Comparison of ENCODE assay signal across 21 mouse cellular contexts in genomic region chr1:82826911-82827310, GRCm38 (mm10). TPM values are rescaled to one million over a fixed set of nuclear protein-coding genes. Genes with fewer than 3 reads are reported as not detected.
DNase-seq lines count a peak whose midpoint lies in the region; ATAC-seq lines count a peak whose summit lies in the region.
"Had no signal": no experiment of that assay in that cellular context is flagged by ENCODE, and none has a peak within 500 bp of the region (broad histone marks: within the 10 kb centered on the region; RNA-seq: fewer than 3 reads in every experiment).

No protein-coding gene starts in this region.

- peak; percentile 61 for DNase-seq in heart, embryonic 10.5 days (ENCODE audit: low spot score)
- no peak for DNase-seq in heart, adult 9 months (ENCODE audit: low spot score in 2 of 2)
- DNase-seq in R1 (ENCODE audit: low read depth, low spot score), result peak; percentile 83
- peak; percentile 42 to 61 for DNase-seq in kidney, postnatal 25 days
- no peak for DNase-seq in spleen, postnatal 14 days (ENCODE audit: low spot score in 2 of 2)
- DNase-seq in midbrain, embryonic 11.5 days (ENCODE audit: low spot score, missing footprints), result no peak
- DNase-seq: adrenal gland, adult 8-10 months; cerebellum, adult 18-20 months; gastrocnemius, postnatal 14 days; layer of hippocampus, adult 9-11 months; lung, postnatal 36 days; spleen, adult 18-20 months; thymus, postnatal 36 days had no signal

- no peak overlapping the region for H3K4me2 ChIP-seq in liver, embryonic 16.5 days (ENCODE audit: low read depth, low read length)
- no peak overlapping the region for H3K4me2 ChIP-seq in midbrain, embryonic 11.5 days
- H3K4me2 ChIP-seq: forebrain, embryonic 13.5 days; heart, embryonic 12.5 days; limb, embryonic 15.5 days; midbrain, embryonic 13.5 days had no signal

- 55% methylated on average over 5 of the region's 5 CpGs for WGBS in heart, embryonic 10.5 days
- WGBS in liver, embryonic 16.5 days (ENCODE audit: insufficient replicate concordance), result 61% methylated on average over 5 of the region's 5 CpGs
- 49% methylated on average over 5 of the region's 5 CpGs for WGBS in midbrain, embryonic 11.5 days

- H3K36me3 ChIP-seq in heart, embryonic 10.5 days, result no peaks in the 10 kb centered on the region
- no peaks in the 10 kb centered on the region for H3K36me3 ChIP-seq in liver, embryonic 16.5 days (ENCODE audit: control insufficient read depth, insufficient read depth)
- H3K36me3 ChIP-seq in midbrain, embryonic 11.5 days (ENCODE audit: control insufficient read depth, insufficient read depth, low read length), result no peaks in the 10 kb centered on the region
- H3K36me3 ChIP-seq: heart, embryonic 12.5 days; limb, embryonic 15.5 days; midbrain, embryonic 13.5 days had no signal

- no peak overlapping the region for H3K9ac ChIP-seq in liver, embryonic 16.5 days (ENCODE audit: low read depth, low read length)
- no peak overlapping the region for H3K9ac ChIP-seq in midbrain, embryonic 11.5 days (ENCODE audit: low read length)
- H3K9ac ChIP-seq: forebrain, embryonic 13.5 days; heart, embryonic 12.5 days; limb, embryonic 15.5 days; midbrain, embryonic 13.5 days had no signal

- H3K4me1 ChIP-seq in heart, embryonic 10.5 days, result peaks cover 7% of the 10 kb centered on the region
- H3K4me1 ChIP-seq in liver, embryonic 16.5 days (ENCODE audit: control insufficient read depth, low read depth, low read length), result peaks cover 52% of the 10 kb centered on the region
- H3K4me1 ChIP-seq in midbrain, embryonic 11.5 days (ENCODE audit: control insufficient read depth, insufficient read depth, low read length), result no peaks in the 10 kb centered on the region
- H3K4me1 ChIP-seq: forebrain, embryonic 13.5 days; limb, embryonic 15.5 days; midbrain, embryonic 13.5 days had no signal

- H3K27me3 ChIP-seq in heart, embryonic 10.5 days (ENCODE audit: insufficient read depth, poor library complexity, severe bottlenecking), result no peaks in the 10 kb centered on the region
- H3K27me3 ChIP-seq in liver, embryonic 16.5 days (ENCODE audit: control insufficient read depth, insufficient read depth, low read depth, low read length), result no peaks in the 10 kb centered on the region
- H3K27me3 ChIP-seq in midbrain, embryonic 11.5 days (ENCODE audit: control insufficient read depth, insufficient read depth, low read length), result no peaks in the 10 kb centered on the region
- H3K27me3 ChIP-seq: forebrain, embryonic 13.5 days; heart, embryonic 12.5 days; limb, embryonic 15.5 days; midbrain, embryonic 13.5 days had no signal

- no peak overlapping the region for H3K27ac ChIP-seq in heart, embryonic 10.5 days
- peak overlapping the region; percentile 98 for H3K27ac ChIP-seq in liver, embryonic 16.5 days (ENCODE audit: low read length)
- no peak overlapping the region for H3K27ac ChIP-seq in midbrain, embryonic 11.5 days (ENCODE audit: low read depth, low read length)
- H3K27ac ChIP-seq: forebrain, embryonic 13.5 days; limb, embryonic 15.5 days; midbrain, embryonic 13.5 days had no signal

- ATAC-seq in liver, embryonic 16.5 days (ENCODE audit: low read depth), result no peak
- no peak for ATAC-seq in megakaryocyte-erythroid progenitor cell, adult 5-6 weeks (replicated peaks; ENCODE audit: low FRiP score, low TSS enrichment, poor library complexity, severe bottlenecking)
- no peak for ATAC-seq in midbrain, embryonic 11.5 days (ENCODE audit: low FRiP score)
- ATAC-seq: forebrain, embryonic 13.5 days; midbrain, embryonic 13.5 days had no signal

- no peak overlapping the region for H3K4me3 ChIP-seq in heart, embryonic 10.5 days
- H3K4me3 ChIP-seq in liver, embryonic 16.5 days (ENCODE audit: low read depth, low read length), result no peak overlapping the region
- H3K4me3 ChIP-seq in midbrain, embryonic 11.5 days (ENCODE audit: low read depth, low read length), result no peak overlapping the region
- H3K4me3 ChIP-seq: forebrain, embryonic 13.5 days; heart, embryonic 12.5 days; limb, embryonic 15.5 days; midbrain, embryonic 13.5 days had no signal

- H3K9me3 ChIP-seq in heart, embryonic 10.5 days, result no peaks in the 10 kb centered on the region
- H3K9me3 ChIP-seq in liver, embryonic 16.5 days (replicated peaks; ENCODE audit: control insufficient read depth, low read length), result no peaks in the 10 kb centered on the region
- no peaks in the 10 kb centered on the region for H3K9me3 ChIP-seq in midbrain, embryonic 11.5 days (ENCODE audit: control insufficient read depth, low read length)
- H3K9me3 ChIP-seq: forebrain, embryonic 13.5 days; heart, embryonic 12.5 days; limb, embryonic 15.5 days; midbrain, embryonic 13.5 days had no signal

RNA-seq across cellular contexts. Expression of gene Agfg1, which starts 12.4 kb away (rescaled TPM):
- 33.5 and 44.7 TPM in 2 replicates for polyA plus RNA-seq in heart, embryonic 10.5 days (2016; fragmentation: Nextera tagmentation; extraction: Ambion mirVana)
- polyA plus RNA-seq in liver, embryonic 16.5 days (2015; fragmentation: Nextera tagmentation; extraction: Ambion mirVana), result 39.0 and 44.7 TPM in 2 replicates
- total RNA-seq in megakaryocyte-erythroid progenitor cell, adult 5-6 weeks (2014; fragmentation: Nextera tagmentation), result 30.1 and 39.6 TPM in 2 replicates
- 32.5 and 42.1 TPM in 2 replicates for total RNA-seq in megakaryocyte-erythroid progenitor cell, adult 5-6 weeks (2017)
- polyA plus RNA-seq in midbrain, embryonic 11.5 days (2014; fragmentation: Nextera tagmentation; extraction: Ambion mirVana), result 48.7 and 49.3 TPM in 2 replicates

RNA-seq across cellular contexts. Expression of gene Gm47791, which starts 55.9 kb away (rescaled TPM):
- not detected in 2 replicates for polyA plus RNA-seq in heart, embryonic 10.5 days (2016; fragmentation: Nextera tagmentation; extraction: Ambion mirVana)
- polyA plus RNA-seq in liver, embryonic 16.5 days (2015; fragmentation: Nextera tagmentation; extraction: Ambion mirVana), result not detected in 2 replicates
- total RNA-seq in megakaryocyte-erythroid progenitor cell, adult 5-6 weeks (2014; fragmentation: Nextera tagmentation), result not detected in 2 replicates
- total RNA-seq in megakaryocyte-erythroid progenitor cell, adult 5-6 weeks (2017), result not detected in 2 replicates
- polyA plus RNA-seq in midbrain, embryonic 11.5 days (2014; fragmentation: Nextera tagmentation; extraction: Ambion mirVana), result not detected in 2 replicates
- total RNA-seq: adrenal gland, adult 8-10 months; gastrocnemius, postnatal 14 days; hematopoietic stem cell, adult 5-6 weeks; left cerebral cortex, postnatal 14 days had no signal
- polyA plus RNA-seq: forebrain, embryonic 13.5 days; heart, embryonic 12.5 days; limb, embryonic 15.5 days; midbrain, embryonic 13.5 days had no signal

RNA-seq across cellular contexts. Expression of gene Tm4sf20, which starts 58.6 kb away (rescaled TPM):
- polyA plus RNA-seq in heart, embryonic 10.5 days (2016; fragmentation: Nextera tagmentation; extraction: Ambion mirVana), result not detected in 2 replicates
- 1.2 TPM in 1 of 2 replicates, not detected in the other for polyA plus RNA-seq in liver, embryonic 16.5 days (2015; fragmentation: Nextera tagmentation; extraction: Ambion mirVana)
- total RNA-seq in megakaryocyte-erythroid progenitor cell, adult 5-6 weeks (2014; fragmentation: Nextera tagmentation), result not detected in 2 replicates
- not detected in 2 replicates for total RNA-seq in megakaryocyte-erythroid progenitor cell, adult 5-6 weeks (2017)
- 0.08 TPM in 1 of 2 replicates, not detected in the other for polyA plus RNA-seq in midbrain, embryonic 11.5 days (2014; fragmentation: Nextera tagmentation; extraction: Ambion mirVana)
- total RNA-seq: adrenal gland, adult 8-10 months; gastrocnemius, postnatal 14 days; hematopoietic stem cell, adult 5-6 weeks; left cerebral cortex, postnatal 14 days had no signal
- polyA plus RNA-seq: heart, embryonic 12.5 days; limb, embryonic 15.5 days had no signal

Comparison
In these comparisons a context has a peak if more than half of its experiments do, and no peak if none do; other contexts are left out.
1. DNase-seq: peak in heart, embryonic 10.5 days (single experiment), R1 (single experiment) and kidney, postnatal 25 days (2 of 2); none in heart, adult 9 months (0 of 2), spleen, postnatal 14 days (0 of 2) and midbrain, embryonic 11.5 days (single experiment).